Mouse (Mus musculus) liver, adult 10 weeks (tissue): ENCODE results near the gene Vps8. TPM values are rescaled to one million over a fixed set of nuclear protein-coding genes. Genes with fewer than 3 reads are reported as not detected.

Experiments
- polyA plus RNA-seq: library from polyadenylated mRNA; stranded (reverse); fragments of 350-450 nt; fragmentation: Illumina TruSeq; extraction: RNeasy Lipid Tissue Mini Kit (QIAGEN cat#74804); gene quantifications from one replicate; pipeline ENCODE4 v1.2.3, GENCODE M21; 2014; ENCODE audit warnings: low read depth, low replicate concordance

Vps8 gene
- polyA plus RNA-seq, result 15.9 TPM

GRCm38 (mm10) chr16:21422645-21423545 is at the start of gene Vps8:
Vps8 (plus strand) TSS chr16:21423118.

Other genes with a start within 250 kb of the Vps8 start
- gene Ephb3, start 218.4 kb upstream of the Vps8 start, polyA plus RNA-seq, result not detected